Mouse (Mus musculus) spleen, adult 2 months (tissue): ENCODE data around the gene Lpp. TPM values are rescaled to one million over a fixed set of nuclear protein-coding genes. Genes with fewer than 3 reads are reported as not detected.

Experiments used
- DNase-seq, 2 experiments: peaks; one replicate each; pipeline versions ENCODE4 v3.0.0 to v3.0.0-alpha.2; 2012 to 2021; ENCODE audit warnings: low spot score in 2 of 2, low read depth in 1 of 2
- H3K27ac ChIP-seq: fragments of 200-500 bp; 2 replicates; pipeline ENCODE4 v1.5.1; 2012; ENCODE audit warnings: low read length, inconsistent platforms; ENCODE audit not compliant: insufficient read depth
- H3K27me3 ChIP-seq: fragments of 200-500 bp; 2 replicates; pipeline ENCODE4 v1.6.1; 2012; ENCODE audit warnings: mild to moderate bottlenecking, moderate library complexity, low read length, inconsistent platforms; ENCODE audit not compliant: control insufficient read depth, insufficient read depth
- H3K36me3 ChIP-seq: fragments of 200-500 bp; 2 replicates; pipeline ENCODE4 v1.6.1; 2012; ENCODE audit warnings: mild to moderate bottlenecking, low read length, inconsistent platforms; ENCODE audit not compliant: control insufficient read depth, insufficient read depth
- H3K4me1 ChIP-seq: fragments of 200-500 bp; 2 replicates; pipeline ENCODE4 v1.6.1; 2011; ENCODE audit warnings: inconsistent platforms; ENCODE audit not compliant: control insufficient read depth, insufficient read depth, insufficient read length
- H3K4me3 ChIP-seq: fragments of 200-500 bp; 2 replicates; pipeline ENCODE4 v1.5.1; 2011; ENCODE audit warnings: mild to moderate bottlenecking, inconsistent platforms; ENCODE audit not compliant: insufficient read depth, insufficient read length; ENCODE audit errors: extremely low read depth
- CTCF ChIP-seq: fragments of 200-500 bp; IDR thresholded peaks from 2 replicates; pipeline ENCODE4 v1.5.1; 2011; ENCODE audit warnings: mild to moderate bottlenecking, inconsistent platforms; ENCODE audit not compliant: insufficient read depth, insufficient read length, insufficient replicate concordance; ENCODE audit errors: extremely low read depth
- POLR2A ChIP-seq: fragments of 200-500 bp; IDR thresholded peaks from 2 replicates; pipeline ENCODE4 v1.6.1; 2011; ENCODE audit warnings: low read depth, low read length, inconsistent platforms
- WGBS: fragments of 180-500 bp; shearing (Covaris S2); methylation state at CpG from one replicate; pipeline ENCODE4 v1.1.7; 2018; 5-methylcytosine and 5-hydroxymethylcytosine counted together
- polyA plus RNA-seq: library from polyadenylated mRNA; depleted of rRNA; stranded (reverse); fragments of >200 nt; gene quantifications from 2 replicates; pipeline ENCODE4 v1.2.3, GENCODE M21; 2012

Gene Lpp
- polyA plus RNA-seq, 1 experiment, result 8.2 TPM

DNA sequence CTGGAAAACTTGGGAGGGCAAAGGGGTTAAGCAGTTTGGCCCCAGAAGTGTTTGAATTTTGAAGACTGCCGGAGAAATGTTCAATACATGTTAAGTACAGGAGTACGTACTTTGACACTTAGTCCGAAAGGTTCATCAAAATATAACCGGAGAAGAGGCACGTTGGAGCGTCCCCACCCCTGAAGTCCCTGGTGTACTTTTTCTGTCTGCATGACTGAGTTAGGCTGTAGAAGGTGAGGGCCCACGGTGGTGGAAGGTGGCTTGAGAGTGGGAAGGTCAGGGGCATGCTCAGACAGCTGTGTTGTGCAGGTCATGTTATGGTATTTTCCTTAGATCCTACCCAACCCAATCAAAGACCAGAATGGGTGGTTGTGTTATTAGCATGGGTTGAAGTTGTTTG lies 1.4 kb upstream of the Lpp start:
- TF ChIP-seq POLR2A (no peak), CTCF (no peak)
- Histone ChIP-seq H3K4me1 (peaks cover 7% of the 10 kb centered on the region), H3K27ac (no peak overlapping the region), H3K27me3 (no peaks in the 10 kb centered on the region), H3K4me3 (no peak overlapping the region), H3K36me3 (no peaks in the 10 kb centered on the region)
- no peak for DNase-seq
- WGBS, result 87% methylated on average over 7 of the region's 7 CpGs

DNA sequence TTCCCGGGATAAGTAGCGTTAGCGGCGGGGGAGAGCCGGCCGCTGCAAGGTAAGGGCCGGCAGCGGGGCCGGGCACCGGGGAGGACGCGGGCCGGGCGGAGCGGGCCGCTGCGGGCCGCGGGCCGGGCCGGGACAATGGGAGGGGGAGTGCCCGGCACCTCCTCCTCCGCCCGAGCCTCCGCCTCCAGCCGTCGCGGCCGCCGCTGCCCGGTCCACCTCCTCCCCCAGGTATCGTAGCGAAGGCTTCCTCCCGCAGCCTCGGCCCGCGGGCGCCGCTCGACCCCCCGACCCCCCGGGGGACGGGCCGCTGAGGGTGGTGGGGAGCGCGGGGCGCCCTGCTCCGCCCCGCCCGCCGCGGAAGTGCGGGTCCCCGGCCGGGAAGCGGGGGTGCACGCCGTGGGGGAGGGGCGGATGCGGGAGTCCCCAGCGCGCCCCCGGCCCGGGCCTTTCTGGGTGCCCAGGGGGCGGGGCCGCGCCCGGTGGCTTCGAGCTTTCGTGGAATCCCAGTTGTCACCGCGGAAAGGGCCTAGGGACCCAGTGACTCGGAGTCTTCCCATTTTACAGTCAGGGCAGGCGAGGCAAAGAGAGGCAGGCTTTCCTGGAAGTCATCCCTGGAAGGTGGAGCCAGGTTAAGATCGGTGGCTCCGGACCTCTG lies 376 bp downstream of the Lpp start:
- Histone ChIP-seq H3K4me1 (peaks cover 7% of the 10 kb centered on the region), H3K36me3 (no peaks in the 10 kb centered on the region), H3K27me3 (no peaks in the 10 kb centered on the region), H3K27ac (peak overlapping the region; percentile 88), H3K4me3 (peak overlapping the region; percentile 81)
- 0 out of 2 replicates have a peak, but pooled peaks have one; percentile 0 for TF ChIP-seq CTCF
- TF ChIP-seq POLR2A, result no peak
- WGBS, result 2% methylated on average over 62 of the region's 76 CpGs
- peak in 1 of 2 experiments; percentile 57 for DNase-seq

GRCm38 (mm10) chr16:24394211-24394991 lies 1.1 kb downstream of the Lpp start:
- WGBS, result 33% methylated on average over 18 of the region's 18 CpGs
- TF ChIP-seq POLR2A (no peak), CTCF (no peak)
- Histone ChIP-seq H3K36me3 (no peaks in the 10 kb centered on the region), H3K4me3 (peak overlapping the region; percentile 81), H3K4me1 (peaks cover 7% of the 10 kb centered on the region), H3K27ac (peak overlapping the region; percentile 88; the same call in 1 of the 2 replicates), H3K27me3 (no peaks in the 10 kb centered on the region)
- DNase-seq, result no peak

DNA sequence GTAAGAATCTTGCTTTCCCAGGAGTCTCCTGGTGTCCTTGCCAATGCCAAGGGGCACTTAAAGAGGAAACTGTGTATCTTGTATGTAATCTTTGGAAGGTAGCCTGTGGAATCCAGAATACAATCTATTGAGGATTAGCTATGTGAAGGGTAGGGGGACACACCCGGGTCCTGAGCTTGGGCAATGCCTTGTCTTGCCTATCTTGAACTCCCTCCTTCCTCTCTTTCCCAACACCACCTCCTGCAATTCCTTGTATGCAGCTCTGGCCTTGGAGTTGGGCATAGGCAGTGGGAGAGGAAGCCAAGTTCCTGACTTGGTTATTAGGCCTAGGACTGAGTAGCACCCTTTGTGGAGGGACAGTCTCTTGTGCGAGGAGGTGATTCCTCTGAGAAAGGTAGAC lies 1.8 kb downstream of the Lpp start:
- no peak overlapping the region for H3K4me3 ChIP-seq

GRCm38 (mm10) chr16:24396504-24396903 lies 3.2 kb downstream of the Lpp start:
- H3K4me1 ChIP-seq, result peaks cover 7% of the 10 kb centered on the region
- 85% methylated on average over 7 of the region's 7 CpGs for WGBS
- TF ChIP-seq CTCF, result no peak
- no peak for TF ChIP-seq POLR2A
- no peaks in the 10 kb centered on the region for H3K27me3 ChIP-seq
- H3K36me3 ChIP-seq, result no peaks in the 10 kb centered on the region
- no peak for DNase-seq
- no peak overlapping the region for H3K4me3 ChIP-seq
- no peak overlapping the region for H3K27ac ChIP-seq

More for the DNA sequence above, 1.8 kb downstream of the Lpp start:
- no peak for DNase-seq
- WGBS, result 82% methylated on average over 2 of the region's 2 CpGs
- Histone ChIP-seq H3K27ac (no peak overlapping the region), H3K27me3 (no peaks in the 10 kb centered on the region), H3K36me3 (no peaks in the 10 kb centered on the region), H3K4me1 (peaks cover 7% of the 10 kb centered on the region)
- no peak for TF ChIP-seq CTCF
- TF ChIP-seq POLR2A, result no peak

- WGBS, result 78% methylated on average over 4 of the region's 4 CpGs
- TF ChIP-seq CTCF (no peak), POLR2A (no peak)
- peaks cover 2% of the 10 kb centered on the region for H3K4me1 ChIP-seq
- H3K4me3 ChIP-seq, result no peak overlapping the region
- no peak overlapping the region for H3K27ac ChIP-seq
- no peak for DNase-seq
- H3K36me3 ChIP-seq, result no peaks in the 10 kb centered on the region
- H3K27me3 ChIP-seq, result no peaks in the 10 kb centered on the region
Observed at GRCm38 (mm10) chr16:24398476-24398875, 5.2 kb downstream of the Lpp start.
